Mouse (Mus musculus) lung, postnatal 25 days (tissue): ENCODE results near the gene Mctp2.

Experiments used
- DNase-seq: peaks from one replicate; pipeline ENCODE4 v3.0.0; 2022; ENCODE audit warnings: low spot score

Mctp2 gene

GRCm38 (mm10) chr7:72306382-72306841 is at the start of gene Mctp2:
Gene Mctp2 (minus strand): TSS chr7:72306608.
- peak; percentile 86 for DNase-seq

DNA sequence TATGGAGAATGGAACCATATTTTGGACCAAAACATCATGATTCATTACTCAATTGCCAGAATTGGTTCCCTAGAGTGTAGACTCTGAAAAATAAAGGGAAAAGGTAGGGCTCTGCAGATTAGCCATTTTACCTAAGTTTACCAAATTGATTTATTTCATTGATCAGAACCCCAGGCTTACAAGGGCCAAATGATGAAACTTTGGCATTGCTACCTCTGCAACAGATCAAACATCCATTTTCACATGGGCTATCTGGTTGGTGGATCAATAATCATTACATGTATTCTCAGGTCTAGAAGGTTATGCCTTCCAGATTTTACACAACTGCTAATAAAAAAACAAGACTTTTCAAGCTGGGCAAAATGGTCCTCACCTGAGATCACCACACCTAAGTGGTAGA is 39.5 kb upstream of the Mctp2 start:
- DNase-seq, result no peak

DNA sequence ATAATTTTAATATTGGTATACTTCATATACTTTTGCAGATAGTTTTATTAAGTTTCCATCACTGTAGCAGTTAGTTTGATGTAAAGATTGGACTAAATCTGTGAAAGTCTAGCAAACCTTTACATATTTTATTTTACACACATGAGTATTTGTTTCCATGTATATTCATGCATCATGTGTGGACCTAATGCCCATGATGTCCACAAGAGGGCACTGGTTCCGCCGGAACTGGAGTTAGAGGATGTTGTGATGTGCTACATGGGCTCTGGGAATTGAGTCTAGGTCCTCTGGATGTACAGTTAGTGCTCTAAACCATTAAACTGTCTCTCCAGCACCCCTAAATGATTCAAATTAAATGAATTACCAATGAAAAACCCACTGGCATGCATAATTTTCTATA is 37.3 kb upstream of the Mctp2 start:
- no peak for DNase-seq

- peak; percentile 18 for DNase-seq
Observed at GRCm38 (mm10) chr7:72342822-72343221, 36.4 kb upstream of the Mctp2 start.

DNA sequence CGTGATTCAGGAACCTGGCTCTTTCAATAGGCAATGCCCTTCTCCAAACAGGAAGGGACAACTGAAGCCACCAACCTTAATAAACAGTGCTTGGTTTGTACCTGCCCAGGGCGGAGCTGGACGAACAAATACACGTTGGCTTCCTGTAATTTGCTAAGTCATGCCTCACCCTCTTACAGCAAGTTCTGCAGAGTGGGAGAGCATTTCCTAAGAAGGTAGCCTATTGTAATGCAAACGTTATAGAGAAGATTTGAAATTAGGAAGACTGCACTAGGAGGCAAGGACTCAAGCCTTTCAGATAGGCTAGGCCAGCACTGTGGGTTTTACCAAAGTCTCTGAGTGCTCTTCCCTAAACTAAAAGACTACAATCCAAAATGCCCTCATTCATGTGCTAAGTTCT is 19.6 kb upstream of the Mctp2 start:
- DNase-seq, result no peak

GRCm38 (mm10) chr7:72320906-72321305 is 14.5 kb upstream of the Mctp2 start:
- no peak for DNase-seq

GRCm38 (mm10) chr7:72320441-72320840 is 14.0 kb upstream of the Mctp2 start:
- no peak for DNase-seq

DNA sequence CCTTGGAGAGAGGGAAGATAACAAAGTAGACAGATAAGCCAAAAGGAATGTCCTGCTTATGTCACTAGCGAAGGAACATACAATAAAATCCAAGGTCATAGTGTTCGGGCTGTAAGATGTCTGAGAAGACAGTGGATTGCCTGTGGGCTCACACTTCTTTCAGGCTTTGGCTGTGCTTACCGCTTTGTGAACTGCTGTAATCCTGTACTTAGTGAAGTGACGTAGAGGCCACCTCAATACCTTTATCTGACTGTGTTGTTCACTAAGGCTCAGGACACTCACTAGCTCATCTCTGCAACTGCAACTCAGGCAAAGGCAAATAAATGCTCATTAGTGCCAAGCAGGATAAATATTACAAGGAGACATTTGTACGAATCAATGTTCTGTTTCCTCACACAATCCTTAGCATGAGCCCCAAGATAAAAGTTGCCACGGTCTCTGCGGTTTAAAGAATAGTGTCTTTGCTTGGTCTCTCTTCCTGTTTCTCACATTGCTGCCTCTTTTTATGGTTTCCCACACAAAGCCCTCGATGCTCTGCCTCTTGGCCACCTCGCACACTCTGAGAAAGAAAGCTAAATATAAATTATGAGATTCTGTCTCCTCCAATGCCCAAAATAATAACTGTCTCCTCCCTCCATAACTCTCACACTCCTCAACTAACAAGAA is 8.1 kb upstream of the Mctp2 start:
- no peak for DNase-seq

- no peak for DNase-seq
Observed at GRCm38 (mm10) chr7:72313908-72314307, 7.5 kb upstream of the Mctp2 start.

- DNase-seq, result no peak
Observed at GRCm38 (mm10) chr7:72311582-72311981, 5.2 kb upstream of the Mctp2 start.

DNA sequence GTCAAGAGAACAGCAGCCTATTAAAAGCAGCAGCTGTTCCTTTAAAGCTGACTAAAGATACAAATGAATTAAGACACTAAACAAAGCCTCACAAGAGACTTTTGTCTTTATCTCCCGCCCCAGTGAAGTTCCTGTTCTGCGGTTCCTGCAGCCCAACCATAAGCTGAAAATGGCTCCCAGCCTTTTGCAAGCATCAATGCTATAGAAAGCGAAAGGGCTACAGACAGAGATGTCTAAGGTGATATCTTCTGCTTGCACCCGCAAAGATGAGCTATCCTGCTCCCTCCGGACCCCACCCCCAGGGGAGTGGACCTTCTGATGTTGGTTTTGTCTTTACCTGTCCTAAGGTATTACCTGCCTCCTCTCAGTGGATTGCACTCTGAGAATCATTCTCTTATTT is 1.7 kb upstream of the Mctp2 start:
- no peak for DNase-seq

DNA sequence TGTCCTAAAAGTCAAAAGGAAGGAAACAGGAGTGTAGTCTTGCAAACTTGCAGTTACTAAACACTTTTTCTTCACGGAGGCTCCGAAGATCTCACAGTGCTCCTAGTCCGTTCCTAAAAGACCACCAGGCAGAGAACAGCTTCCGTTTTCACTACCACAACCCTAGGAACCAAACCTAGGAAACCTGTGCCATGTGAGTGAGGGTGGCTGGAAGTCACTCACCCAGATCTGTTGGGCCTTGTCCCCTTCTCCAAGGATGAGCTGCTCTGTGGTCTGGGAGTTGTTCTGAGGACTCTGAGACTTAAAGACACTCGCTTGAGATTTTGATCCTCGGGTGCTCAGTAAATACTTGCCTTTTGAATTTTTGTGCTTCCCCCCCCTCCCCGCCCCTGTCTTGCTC is 439 bp upstream of the Mctp2 start:
- DNase-seq, result no peak

DNA sequence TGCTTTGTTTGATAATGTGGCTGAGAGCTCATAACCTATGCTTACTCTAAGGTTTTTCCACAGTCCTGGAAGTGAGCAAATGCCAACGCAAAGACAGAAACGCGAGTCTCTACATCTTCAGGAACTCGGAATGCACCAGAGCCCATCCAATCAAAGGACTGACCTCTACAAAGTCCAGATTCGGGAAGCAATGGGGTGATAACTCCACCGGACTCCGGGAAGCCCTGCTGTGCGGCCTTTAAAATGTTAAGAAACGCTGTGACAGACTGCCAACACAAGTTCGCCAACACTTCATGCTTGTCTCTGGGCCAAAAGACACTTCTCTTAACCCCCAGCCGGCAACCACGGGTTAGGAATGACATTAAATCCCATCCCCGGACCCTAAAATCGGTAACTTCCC is 437 bp downstream of the Mctp2 start:
- peak; percentile 27 for DNase-seq

GRCm38 (mm10) chr7:72301667-72302066 is 4.7 kb downstream of the Mctp2 start:
- no peak for DNase-seq

- no peak for DNase-seq
Observed at GRCm38 (mm10) chr7:72299726-72300125, 6.7 kb downstream of the Mctp2 start.

GRCm38 (mm10) chr7:72297013-72297412 is 9.4 kb downstream of the Mctp2 start:
- DNase-seq, result no peak

GRCm38 (mm10) chr7:72296171-72296570 is 10.2 kb downstream of the Mctp2 start:
- DNase-seq, result no peak

DNA sequence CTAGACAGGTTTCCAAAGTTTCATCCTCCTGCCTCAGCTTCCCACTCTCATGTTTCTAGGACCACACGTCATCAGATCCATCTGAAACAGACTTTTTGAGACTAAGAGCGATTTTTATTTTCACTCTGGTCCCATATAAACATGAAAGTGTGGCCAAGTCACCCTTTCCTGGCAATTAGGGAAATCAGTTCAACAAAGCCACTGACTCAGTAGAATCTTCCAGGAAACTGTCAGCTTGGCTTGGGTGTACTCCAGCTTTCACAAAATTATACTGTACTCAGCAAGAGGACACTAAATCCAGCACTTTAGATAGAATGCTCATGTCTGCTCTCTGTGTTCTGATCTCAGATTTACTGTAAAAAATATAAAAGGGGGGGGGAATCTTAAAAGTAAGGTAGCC is 11.5 kb downstream of the Mctp2 start:
- no peak for DNase-seq

DNA sequence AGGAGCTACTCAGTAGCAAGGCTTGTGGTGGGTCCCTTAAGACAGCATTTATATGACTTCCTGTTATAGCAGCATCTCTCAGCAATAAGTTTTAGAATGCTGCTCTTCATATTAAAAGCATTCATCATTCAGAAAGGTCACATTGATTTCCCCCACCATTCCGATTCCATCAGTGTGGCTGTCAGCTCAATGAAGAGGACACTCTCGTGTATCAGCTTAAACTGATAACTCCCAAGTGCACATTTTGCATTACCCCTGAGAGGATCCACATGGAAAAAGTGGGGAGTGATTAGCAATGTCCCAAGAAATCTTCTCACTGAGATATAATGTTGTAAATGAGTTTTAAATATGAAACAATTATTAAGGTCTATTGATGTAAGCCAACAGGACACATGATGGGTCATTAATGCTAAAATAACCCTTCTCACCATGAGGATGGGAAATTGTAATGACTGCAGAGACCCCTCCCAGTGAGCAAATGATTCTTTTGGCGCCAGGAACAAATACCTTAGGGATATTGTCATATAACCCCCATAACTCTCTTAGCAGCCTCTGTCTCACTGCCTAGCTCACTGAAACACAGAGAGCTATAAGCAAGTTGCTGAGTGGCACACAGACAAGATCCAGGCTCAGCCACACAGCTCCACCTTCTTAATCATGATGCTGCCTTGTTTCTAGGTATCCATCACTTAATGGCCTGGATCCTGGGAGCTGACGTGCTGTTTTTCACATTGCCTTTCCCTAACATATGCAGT is 12.4 kb downstream of the Mctp2 start:
- no peak for DNase-seq

DNA sequence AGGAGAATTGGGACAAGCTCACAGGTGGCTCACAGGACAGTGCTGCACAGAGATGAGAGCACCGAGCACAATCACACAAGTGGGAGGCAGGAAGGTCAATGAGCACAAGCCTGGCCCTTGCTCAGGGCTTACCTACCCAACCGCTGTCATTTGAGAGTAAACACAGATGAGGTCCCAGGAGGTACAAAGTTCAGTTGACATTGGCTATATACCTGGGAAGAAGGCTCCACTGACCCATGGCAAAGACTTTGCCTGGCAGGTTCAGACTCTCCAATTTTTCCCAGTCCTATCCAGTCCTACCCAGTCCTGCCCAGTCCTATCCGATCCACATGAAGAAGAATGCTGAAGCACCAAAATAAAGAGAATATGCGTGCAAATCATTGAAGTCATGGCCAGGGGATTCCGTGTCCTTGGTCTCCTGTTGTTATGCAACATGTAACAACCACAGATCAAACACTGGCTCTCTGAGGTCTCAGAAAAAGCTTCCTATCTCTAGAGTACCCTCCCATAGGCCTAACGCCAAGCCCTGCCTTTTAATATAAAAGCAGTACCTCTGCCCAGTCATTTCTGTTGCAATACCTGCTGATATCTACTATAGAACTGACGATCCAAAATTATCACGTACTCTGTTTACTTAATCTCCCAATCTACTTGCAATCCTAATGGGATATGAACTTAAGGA is 14.0 kb downstream of the Mctp2 start:
- no peak for DNase-seq

GRCm38 (mm10) chr7:72280721-72281120 is 25.7 kb downstream of the Mctp2 start:
- DNase-seq, result peak; percentile 40

DNA sequence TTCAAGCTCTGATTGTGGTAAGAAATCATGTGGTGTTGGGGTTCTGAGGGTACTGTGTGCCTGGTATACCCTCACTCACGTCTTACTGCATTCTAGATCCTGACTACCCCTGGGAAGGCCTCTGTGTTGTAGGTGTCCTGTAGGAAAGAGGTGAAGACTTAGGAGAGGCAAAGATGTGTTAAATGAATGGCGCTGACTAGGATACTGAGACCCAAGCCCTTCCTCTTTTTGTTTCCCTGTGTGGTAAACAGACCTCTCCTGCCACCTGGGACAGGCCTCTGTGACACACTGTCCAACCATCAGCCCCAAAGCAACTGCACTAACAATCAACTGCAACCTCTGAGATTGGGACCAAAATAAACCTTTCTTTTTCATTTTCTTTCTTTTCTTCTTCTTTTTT is 28.0 kb downstream of the Mctp2 start:
- no peak for DNase-seq

GRCm38 (mm10) chr7:72275513-72275912 is 30.9 kb downstream of the Mctp2 start:
- DNase-seq, result no peak
